Mouse (Mus musculus) liver, embryonic 14.5 days (tissue): Measurements from ENCODE around the gene Lbr.

ENCODE experiments used
- CTCF ChIP-seq: IDR thresholded peaks from 2 replicates; pipeline ENCODE4 v1.5.1; 2016; ENCODE audit warnings: antibody characterized with exemption, low read depth, control low read depth
- EP300 ChIP-seq: IDR thresholded peaks from 2 replicates; pipeline ENCODE4 v1.6.1; 2016; ENCODE audit warnings: antibody characterized with exemption, low read depth

DNA sequence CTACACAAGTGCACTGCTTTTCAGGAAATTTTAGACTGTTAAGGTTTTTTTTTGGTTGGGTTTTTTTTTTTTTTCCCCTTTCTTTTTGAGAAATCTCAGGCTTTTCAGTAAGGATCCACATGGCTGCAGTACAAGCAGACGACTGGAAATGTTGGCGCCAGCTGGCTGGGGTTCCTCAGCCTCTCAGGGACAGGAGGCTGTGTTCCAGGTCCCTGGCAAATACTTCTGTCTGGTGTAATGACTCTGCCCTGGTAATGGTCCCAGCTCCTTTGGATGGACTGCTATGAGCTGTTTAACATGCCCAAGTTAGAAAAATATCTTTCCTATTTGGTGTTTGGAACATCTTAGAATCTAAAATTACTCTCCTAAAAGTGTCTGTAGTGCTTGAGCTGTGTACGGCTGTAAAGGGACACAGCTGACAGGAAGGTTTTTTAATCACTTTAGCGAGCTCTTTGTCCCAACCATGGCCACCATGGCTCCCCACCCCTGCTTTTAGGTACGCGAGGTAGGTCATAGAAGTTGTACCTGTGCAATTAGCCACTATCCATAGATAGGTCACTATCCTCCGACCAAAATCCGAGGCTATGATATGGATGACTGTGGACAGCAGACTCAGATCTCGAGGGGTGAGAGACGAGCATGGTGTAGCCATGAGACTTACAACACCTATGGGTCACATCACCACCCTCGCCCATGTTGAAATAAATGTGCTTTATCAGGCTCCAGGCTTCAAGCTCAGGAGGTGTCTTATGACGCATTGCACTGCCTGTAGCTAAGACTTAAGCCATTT lies 8.9 kb upstream of the Lbr start:
- TF ChIP-seq CTCF: no peak
- no peak for TF ChIP-seq EP300
